Mouse (Mus musculus) telencephalon, adult 2 months (tissue): ENCODE results near the gene Gpatch3.
A peak's percentile ranks its signal among the peaks of the same experiment; 100 is the strongest.

Experiments
- DNase-seq: peaks from one replicate; pipeline ENCODE4 v3.0.0-alpha.2; 2011; ENCODE audit warnings: low read depth, low spot score

Gene Gpatch3

GRCm38 (mm10) chr4:133584059-133584951 lies 9.8 kb downstream of the Gpatch3 start, which contains the start of gene Gpn2:
TSS of gene Gpn2 (plus strand) at chr4:133584362.
- DNase-seq, result peak; percentile 88

- DNase-seq, result no peak
These were observed 18.0 kb downstream of the Gpatch3 start for GRCm38 (mm10) chr4:133592570-133592969.

- no peak for DNase-seq
These were observed 21.0 kb downstream of the Gpatch3 start for GRCm38 (mm10) chr4:133595538-133595937.

- no peak for DNase-seq
These were observed 21.5 kb downstream of the Gpatch3 start for GRCm38 (mm10) chr4:133596084-133596483.

GRCm38 (mm10) chr4:133598616-133599015 lies 24.1 kb downstream of the Gpatch3 start:
- DNase-seq, result no peak

- DNase-seq, result no peak
These were observed 24.6 kb downstream of the Gpatch3 start for GRCm38 (mm10) chr4:133599116-133599515.

- peak; percentile 40 for DNase-seq
These were observed 25.1 kb downstream of the Gpatch3 start for GRCm38 (mm10) chr4:133599571-133600073.

GRCm38 (mm10) chr4:133600306-133600705 lies 25.8 kb downstream of the Gpatch3 start:
- DNase-seq, result no peak

- no peak for DNase-seq
These were observed 27.2 kb downstream of the Gpatch3 start, which contains the start of gene Sfn for GRCm38 (mm10) chr4:133601721-133602218. TSS of gene Sfn (minus strand) at chr4:133602168.

- no peak for DNase-seq
These were observed 28.5 kb downstream of the Gpatch3 start for GRCm38 (mm10) chr4:133603056-133603455.

- DNase-seq, result no peak
These were observed 29.6 kb downstream of the Gpatch3 start for GRCm38 (mm10) chr4:133604175-133604574.

- no peak for DNase-seq
These were observed 30.3 kb downstream of the Gpatch3 start for GRCm38 (mm10) chr4:133604856-133605255.

GRCm38 (mm10) chr4:133605330-133605729 lies 30.8 kb downstream of the Gpatch3 start:
- DNase-seq, result no peak

GRCm38 (mm10) chr4:133607284-133607683 lies 32.7 kb downstream of the Gpatch3 start:
- DNase-seq, result no peak

- no peak for DNase-seq
These were observed 35.2 kb downstream of the Gpatch3 start for GRCm38 (mm10) chr4:133609719-133610118.

- no peak for DNase-seq
These were observed 37.3 kb downstream of the Gpatch3 start for GRCm38 (mm10) chr4:133611815-133612214.

- DNase-seq, result no peak
These were observed 37.9 kb downstream of the Gpatch3 start for GRCm38 (mm10) chr4:133612416-133612815.

GRCm38 (mm10) chr4:133613026-133613425 lies 38.5 kb downstream of the Gpatch3 start:
- DNase-seq, result no peak

GRCm38 (mm10) chr4:133613867-133614266 lies 39.3 kb downstream of the Gpatch3 start:
- DNase-seq, result no peak

- peak; percentile 82 for DNase-seq
These were observed 39.8 kb downstream of the Gpatch3 start for GRCm38 (mm10) chr4:133614274-133614761.

GRCm38 (mm10) chr4:133615416-133615815 lies 40.9 kb downstream of the Gpatch3 start:
- no peak for DNase-seq

GRCm38 (mm10) chr4:133617936-133618335 lies 43.4 kb downstream of the Gpatch3 start:
- DNase-seq, result no peak
